Mouse (Mus musculus) stomach, postnatal 0 days (tissue): ENCODE results near the gene Maneal.

Experiments used
- CTCF ChIP-seq: IDR thresholded peaks from 2 replicates; pipeline ENCODE4 v1.5.1; 2016; ENCODE audit warnings: antibody characterized with exemption, low read depth, mild to moderate bottlenecking, moderate library complexity
- EP300 ChIP-seq: optimal IDR thresholded peaks from 2 replicates; pipeline ENCODE3; 2016; ENCODE audit warnings: antibody characterized with exemption

GRCm38 (mm10) chr4:124849631-124850260 lies 12.2 kb downstream of the Maneal start:
- TF ChIP-seq CTCF (no peak), EP300 (no peak)
